Mouse (Mus musculus): ENCODE measurements around the gene Tom1. TPM values are rescaled to one million over a fixed set of nuclear protein-coding genes. Genes with fewer than 3 reads are reported as not detected.

Tom1 gene
- polyA plus RNA-seq, 1 experiment: 25.4 TPM

GRCm38 (mm10) chr8:75064790-75065189 is 31.3 kb downstream of the Tom1 start:
- H3K4me1 ChIP-seq (ENCODE audit: control insufficient read depth, insufficient read depth, low read length): no peaks in the 10 kb centered on the region
- H3K4me3 ChIP-seq (ENCODE audit: insufficient read depth, low read length): no peak overlapping the region
- no peak overlapping the region for H3K27ac ChIP-seq (ENCODE audit: insufficient read depth, low read length)
- TF ChIP-seq CTCF (IDR thresholded peaks at IDR 0.05; ENCODE audit: borderline replicate concordance, insufficient read depth, low read length) (no peak), POLR2A (IDR thresholded peaks at IDR 0.05; ENCODE audit: low read depth, low read length) (no peak)

GRCm38 (mm10) chr8:75067287-75067686 is 33.8 kb downstream of the Tom1 start:
- no peaks in the 10 kb centered on the region for H3K4me1 ChIP-seq (ENCODE audit: control insufficient read depth, insufficient read depth, low read length)
- no peak overlapping the region for H3K27ac ChIP-seq (ENCODE audit: insufficient read depth, low read length)
- H3K4me3 ChIP-seq (ENCODE audit: insufficient read depth, low read length): no peak overlapping the region
- TF ChIP-seq CTCF (IDR thresholded peaks at IDR 0.05; ENCODE audit: borderline replicate concordance, insufficient read depth, low read length) (no peak), POLR2A (IDR thresholded peaks at IDR 0.05; ENCODE audit: low read depth, low read length) (no peak)

GRCm38 (mm10) chr8:75070297-75070696 is 36.8 kb downstream of the Tom1 start:
- Histone ChIP-seq H3K4me1 (ENCODE audit: control insufficient read depth, insufficient read depth, low read length) (no peaks in the 10 kb centered on the region), H3K27ac (ENCODE audit: insufficient read depth, low read length) (no peak overlapping the region), H3K4me3 (ENCODE audit: insufficient read depth, low read length) (no peak overlapping the region)
- no peak for TF ChIP-seq POLR2A (IDR thresholded peaks at IDR 0.05; ENCODE audit: low read depth, low read length)
- no peak for TF ChIP-seq CTCF (IDR thresholded peaks at IDR 0.05; ENCODE audit: borderline replicate concordance, insufficient read depth, low read length)

- TF ChIP-seq CTCF (IDR thresholded peaks at IDR 0.05; ENCODE audit: borderline replicate concordance, insufficient read depth, low read length) (peak; percentile 97), POLR2A (IDR thresholded peaks at IDR 0.05; ENCODE audit: low read depth, low read length) (no peak; the same call in 1 of the 2 replicates)
- Histone ChIP-seq H3K4me3 (ENCODE audit: insufficient read depth, low read length) (no peak overlapping the region), H3K27ac (ENCODE audit: insufficient read depth, low read length) (no peak overlapping the region), H3K4me1 (ENCODE audit: control insufficient read depth, insufficient read depth, low read length) (no peaks in the 10 kb centered on the region)
These were observed 38.3 kb downstream of the Tom1 start for GRCm38 (mm10) chr8:75071627-75072346.

GRCm38 (mm10) chr8:75074876-75075275 is 41.4 kb downstream of the Tom1 start:
- TF ChIP-seq POLR2A (IDR thresholded peaks at IDR 0.05; ENCODE audit: low read depth, low read length) (no peak), CTCF (IDR thresholded peaks at IDR 0.05; ENCODE audit: borderline replicate concordance, insufficient read depth, low read length) (peak; percentile 10; the same call in 1 of the 2 replicates)
- no peaks in the 10 kb centered on the region for H3K4me1 ChIP-seq (ENCODE audit: control insufficient read depth, insufficient read depth, low read length)
- H3K27ac ChIP-seq (ENCODE audit: insufficient read depth, low read length): no peak overlapping the region
- H3K4me3 ChIP-seq (ENCODE audit: insufficient read depth, low read length): no peak overlapping the region

- TF ChIP-seq POLR2A (IDR thresholded peaks at IDR 0.05; ENCODE audit: low read depth, low read length): no peak
- no peak for TF ChIP-seq CTCF (IDR thresholded peaks at IDR 0.05; ENCODE audit: borderline replicate concordance, insufficient read depth, low read length)
- no peak overlapping the region for H3K27ac ChIP-seq (ENCODE audit: insufficient read depth, low read length)
These were observed 44.7 kb downstream of the Tom1 start for GRCm38 (mm10) chr8:75078215-75078614.

GRCm38 (mm10) chr8:75078851-75079250 is 45.3 kb downstream of the Tom1 start:
- TF ChIP-seq CTCF (IDR thresholded peaks at IDR 0.05; ENCODE audit: borderline replicate concordance, insufficient read depth, low read length) (no peak), POLR2A (IDR thresholded peaks at IDR 0.05; ENCODE audit: low read depth, low read length) (no peak)
- no peak overlapping the region for H3K27ac ChIP-seq (ENCODE audit: insufficient read depth, low read length)
- no peak overlapping the region for H3K4me3 ChIP-seq (ENCODE audit: insufficient read depth, low read length)
- H3K4me1 ChIP-seq (ENCODE audit: control insufficient read depth, insufficient read depth, low read length): no peaks in the 10 kb centered on the region

More at GRCm38 (mm10) chr8:75078215-75078614, 44.7 kb downstream of the Tom1 start:
- Histone ChIP-seq H3K4me3 (ENCODE audit: insufficient read depth, low read length) (no peak overlapping the region), H3K4me1 (ENCODE audit: control insufficient read depth, insufficient read depth, low read length) (no peaks in the 10 kb centered on the region)

GRCm38 (mm10) chr8:75081364-75082040 is 48.0 kb downstream of the Tom1 start:
- no peak for TF ChIP-seq CTCF (IDR thresholded peaks at IDR 0.05; ENCODE audit: borderline replicate concordance, insufficient read depth, low read length)
- no peak for TF ChIP-seq POLR2A (IDR thresholded peaks at IDR 0.05; ENCODE audit: low read depth, low read length)
- H3K27ac ChIP-seq (ENCODE audit: insufficient read depth, low read length): no peak overlapping the region
- H3K4me3 ChIP-seq (ENCODE audit: insufficient read depth, low read length): no peak overlapping the region
- no peaks in the 10 kb centered on the region for H3K4me1 ChIP-seq (ENCODE audit: control insufficient read depth, insufficient read depth, low read length)

- TF ChIP-seq CTCF (IDR thresholded peaks at IDR 0.05; ENCODE audit: borderline replicate concordance, insufficient read depth, low read length) (no peak), POLR2A (IDR thresholded peaks at IDR 0.05; ENCODE audit: low read depth, low read length) (no peak)
- no peak overlapping the region for H3K27ac ChIP-seq (ENCODE audit: insufficient read depth, low read length)
These were observed 48.8 kb downstream of the Tom1 start for GRCm38 (mm10) chr8:75082181-75082805.

More at GRCm38 (mm10) chr8:75082181-75082805, 48.8 kb downstream of the Tom1 start:
- no peak overlapping the region for H3K4me3 ChIP-seq (ENCODE audit: insufficient read depth, low read length)
- H3K4me1 ChIP-seq (ENCODE audit: control insufficient read depth, insufficient read depth, low read length): no peaks in the 10 kb centered on the region
